Mouse (Mus musculus): ENCODE measurements around the gene Hist1h2ah. TPM values are rescaled to one million over a fixed set of nuclear protein-coding genes. Genes with fewer than 3 reads are reported as not detected.
A peak's percentile ranks its signal among the peaks of the same experiment; 100 is the strongest.

The Hist1h2ah gene
- polyA plus RNA-seq, 2 experiments, result 8.7 to 12.0 TPM

DNA sequence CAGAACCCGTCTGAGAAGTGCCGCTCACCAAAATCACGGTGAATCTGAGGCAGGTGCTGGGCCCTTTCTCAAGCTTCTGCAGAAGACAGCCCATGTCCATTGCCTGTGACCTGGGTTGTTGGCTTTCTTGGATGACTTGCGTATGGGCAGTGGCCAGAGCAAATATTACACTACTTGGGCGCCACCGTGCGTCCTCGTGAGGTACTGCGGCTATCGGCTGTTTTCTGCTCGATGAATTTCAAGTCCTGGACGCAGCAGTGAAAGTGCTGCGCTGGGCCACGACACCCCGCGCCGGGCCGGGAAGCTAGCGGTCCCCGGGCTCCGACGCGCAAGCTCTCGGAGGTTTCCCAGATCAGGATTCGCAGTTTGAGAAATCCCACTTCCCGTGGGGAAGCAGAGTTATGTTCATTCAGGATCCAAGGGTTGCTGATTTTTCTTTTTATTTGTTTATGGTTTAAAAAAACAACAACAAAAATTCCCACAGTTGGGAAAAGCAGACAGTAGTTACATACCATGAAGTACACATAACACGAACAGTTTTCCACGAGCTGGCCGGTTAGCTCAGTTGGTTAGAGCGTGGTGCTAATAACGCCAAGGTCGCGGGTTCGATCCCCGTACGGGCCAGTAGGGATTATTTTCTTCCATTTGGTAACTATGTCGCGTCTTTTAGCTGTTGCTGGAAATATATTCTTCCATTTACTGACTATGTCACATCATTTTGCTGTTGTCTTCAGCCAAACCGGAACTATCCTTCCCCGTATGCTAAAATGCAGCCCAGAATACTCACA lies 6.5 kb downstream of the Hist1h2ah start:
- under 1% methylated on average over 40 of the region's 40 CpGs for WGBS (ENCODE audit: insufficient replicate concordance)
- DNase-seq (ENCODE audit: low read depth in 3 of 3, low spot score in 3 of 3) (peak in 2 of 3 experiments; percentile 83 to 91), ATAC-seq (ENCODE audit: insufficient read depth) (peak; percentile 80)
- peak overlapping the region; percentile 89 for H3K27ac ChIP-seq
- H3K4me2 ChIP-seq (ENCODE audit: low read depth), result peak overlapping the region; percentile 79
- no peaks in the 10 kb centered on the region for H3K36me3 ChIP-seq (replicated peaks; ENCODE audit: control insufficient read depth, insufficient read depth, low read depth)
- H3K27me3 ChIP-seq (ENCODE audit: control insufficient read depth, insufficient read depth, low read length), result no peaks in the 10 kb centered on the region
- H3K9ac ChIP-seq (replicated peaks), result peak overlapping the region; percentile 82
- H3K4me1 ChIP-seq (replicated peaks; ENCODE audit: control insufficient read depth in 2 of 2, insufficient read depth in 2 of 2, low read length in 1 of 2), result peaks cover 8 to 17% of the 10 kb centered on the region in 2 experiments; a peak in 3 of 4 replicates
- H3K4me3 ChIP-seq (ENCODE audit: insufficient read depth in 1 of 2, low read depth in 2 of 2, low read length in 2 of 2), result peak overlapping the region; percentile 64 to 72
- H3K9me3 ChIP-seq (ENCODE audit: control insufficient read depth, low read length), result no peaks in the 10 kb centered on the region
- peak; percentile 97 for TF ChIP-seq CTCF (IDR thresholded peaks at IDR 0.05; ENCODE audit: low read depth)
- TF ChIP-seq EP300 (IDR thresholded peaks at IDR 0.05; ENCODE audit: low read depth), result no peak

DNA sequence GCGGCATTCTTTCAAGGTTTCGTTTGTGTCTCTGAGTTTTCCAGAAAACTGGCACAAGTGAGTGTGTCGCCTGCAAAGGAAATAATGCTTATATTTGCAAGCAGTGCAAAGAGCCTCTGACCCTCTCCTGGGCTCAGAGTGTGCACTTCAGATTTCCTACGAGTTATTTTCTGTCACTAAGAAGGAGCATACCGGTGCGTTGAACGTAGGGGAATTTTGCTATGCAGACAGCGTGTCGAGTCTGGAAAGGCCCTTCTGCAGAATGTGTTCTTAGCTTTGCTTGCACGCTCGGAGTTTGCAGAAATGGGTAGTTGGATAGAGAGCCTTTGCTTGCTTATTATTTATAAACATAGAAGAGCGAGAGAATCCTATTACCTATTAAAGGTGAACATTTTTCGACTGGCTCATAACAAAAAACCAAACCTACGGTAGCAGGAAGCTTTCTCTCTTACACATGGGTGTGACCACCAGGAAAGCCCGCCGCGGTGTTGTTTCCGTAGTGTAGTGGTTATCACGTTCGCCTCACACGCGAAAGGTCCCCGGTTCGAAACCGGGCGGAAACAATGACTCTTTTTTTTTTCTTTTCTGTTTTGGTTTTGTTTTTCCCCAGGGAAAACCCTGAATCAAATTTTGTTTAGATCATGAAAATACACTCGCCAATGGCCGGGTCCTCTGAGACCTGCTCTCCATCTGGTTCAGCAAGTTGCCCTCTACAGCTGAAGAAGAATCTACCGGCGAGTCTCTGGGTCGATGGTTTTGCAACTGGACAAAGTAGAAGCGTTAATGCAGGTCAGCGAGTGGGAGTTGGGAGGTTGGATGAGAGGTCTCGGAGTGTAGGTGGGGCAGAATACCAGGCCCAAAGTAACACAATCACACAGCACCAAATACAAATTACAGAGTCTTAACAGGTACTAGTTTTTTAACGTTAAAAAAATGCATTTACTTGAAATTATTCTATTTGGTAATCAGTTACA lies 9.0 kb downstream of the Hist1h2ah start:
- Histone ChIP-seq H3K4me1 (replicated peaks; ENCODE audit: control insufficient read depth in 2 of 2, insufficient read depth in 2 of 2, low read length in 1 of 2) (peaks cover 6 to 13% of the 10 kb centered on the region in 2 experiments; a peak in 3 of 4 replicates), H3K27ac (peak overlapping the region; percentile 57), H3K9me3 (ENCODE audit: control insufficient read depth, low read length) (no peaks in the 10 kb centered on the region), H3K4me3 (ENCODE audit: insufficient read depth in 1 of 2, low read depth in 2 of 2, low read length in 2 of 2) (peak overlapping the region; percentile 69 to 97), H3K4me2 (ENCODE audit: low read depth) (peak overlapping the region; percentile 84), H3K36me3 (replicated peaks; ENCODE audit: control insufficient read depth, insufficient read depth, low read depth) (no peaks in the 10 kb centered on the region), H3K9ac (replicated peaks) (peak overlapping the region; percentile 84), H3K27me3 (ENCODE audit: control insufficient read depth, insufficient read depth, low read length) (no peaks in the 10 kb centered on the region)
- DNase-seq (ENCODE audit: low read depth in 3 of 3, low spot score in 3 of 3), result peak in 2 of 3 experiments; percentile 67 to 82
- 1% methylated on average over 35 of the region's 35 CpGs for WGBS (ENCODE audit: insufficient replicate concordance)
- ATAC-seq (ENCODE audit: insufficient read depth), result no peak
- TF ChIP-seq CTCF (IDR thresholded peaks at IDR 0.05; ENCODE audit: low read depth), result no peak
- TF ChIP-seq EP300 (IDR thresholded peaks at IDR 0.05; ENCODE audit: low read depth), result no peak

DNA sequence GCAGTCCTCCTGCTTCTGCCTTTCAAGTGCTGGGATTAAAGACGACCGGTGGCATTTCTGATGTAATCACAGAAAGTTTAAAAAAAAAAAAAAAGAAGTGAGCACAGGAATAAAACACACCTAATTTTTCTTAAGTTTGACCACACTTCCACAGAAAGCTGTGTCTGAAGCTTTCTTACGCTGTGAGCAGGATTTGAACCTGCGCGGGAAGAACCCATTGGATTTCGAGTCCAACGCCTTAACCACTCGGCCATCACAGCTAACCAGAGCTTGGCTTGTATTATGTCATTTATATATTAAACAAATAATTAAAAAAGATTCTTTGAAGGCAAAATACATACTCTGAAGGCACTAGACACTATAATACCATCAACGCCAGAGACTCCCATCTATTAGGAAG lies 13.1 kb downstream of the Hist1h2ah start:
- Histone ChIP-seq H3K27ac (peak overlapping the region; percentile 78), H3K4me3 (ENCODE audit: insufficient read depth in 1 of 2, low read depth in 2 of 2, low read length in 2 of 2) (peak overlapping the region; percentile 57 to 93), H3K4me2 (ENCODE audit: low read depth) (peak overlapping the region; percentile 94), H3K9ac (replicated peaks) (peak overlapping the region; percentile 60), H3K9me3 (ENCODE audit: control insufficient read depth, low read length) (no peaks in the 10 kb centered on the region), H3K4me1 (replicated peaks; ENCODE audit: control insufficient read depth in 2 of 2, insufficient read depth in 2 of 2, low read length in 1 of 2) (peaks cover 5 to 14% of the 10 kb centered on the region in 2 experiments; a peak in 2 of 4 replicates), H3K27me3 (ENCODE audit: control insufficient read depth, insufficient read depth, low read length) (no peaks in the 10 kb centered on the region), H3K36me3 (replicated peaks; ENCODE audit: control insufficient read depth, insufficient read depth, low read depth) (no peaks in the 10 kb centered on the region)
- ATAC-seq (ENCODE audit: insufficient read depth) (peak; percentile 64), DNase-seq (ENCODE audit: low read depth in 3 of 3, low spot score in 3 of 3) (peak; percentile 86 to 87 (median 87))
- 0% methylated on average over 9 of the region's 9 CpGs for WGBS (ENCODE audit: insufficient replicate concordance)
- TF ChIP-seq EP300 (IDR thresholded peaks at IDR 0.05; ENCODE audit: low read depth) (no peak), CTCF (IDR thresholded peaks at IDR 0.05; ENCODE audit: low read depth) (no peak)

DNA sequence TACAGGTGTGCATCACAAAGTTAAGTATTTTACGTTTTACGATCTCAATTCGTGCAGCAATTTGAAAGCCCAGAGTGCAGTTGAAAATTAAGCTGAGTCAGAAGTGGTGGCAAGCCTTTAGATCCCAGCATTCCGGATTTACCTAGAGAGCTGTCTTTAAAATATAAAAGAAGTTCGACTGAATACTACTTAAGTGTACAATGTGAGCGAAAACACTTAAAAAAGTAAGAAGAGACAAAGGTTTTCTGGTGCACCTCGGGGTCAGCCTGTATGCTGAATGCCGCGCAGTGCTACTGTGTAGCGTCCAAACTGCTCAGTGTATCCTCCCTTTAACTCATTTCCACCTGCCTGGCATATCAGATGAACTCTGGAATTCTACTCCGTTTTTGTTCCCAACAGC lies 13.8 kb downstream of the Hist1h2ah start:
- DNase-seq (ENCODE audit: low read depth in 3 of 3, low spot score in 3 of 3), result no peak
- Histone ChIP-seq H3K9me3 (ENCODE audit: control insufficient read depth, low read length) (no peaks in the 10 kb centered on the region), H3K9ac (replicated peaks) (peak overlapping the region; percentile 60), H3K27me3 (ENCODE audit: control insufficient read depth, insufficient read depth, low read length) (no peaks in the 10 kb centered on the region), H3K27ac (peak overlapping the region; percentile 78), H3K4me3 (ENCODE audit: insufficient read depth in 1 of 2, low read depth in 2 of 2, low read length in 2 of 2) (peak overlapping the region; percentile 57 to 93), H3K4me2 (ENCODE audit: low read depth) (peak overlapping the region; percentile 94), H3K36me3 (replicated peaks; ENCODE audit: control insufficient read depth, insufficient read depth, low read depth) (no peaks in the 10 kb centered on the region), H3K4me1 (replicated peaks; ENCODE audit: control insufficient read depth in 2 of 2, insufficient read depth in 2 of 2, low read length in 1 of 2) (peaks cover 5 to 12% of the 10 kb centered on the region in 2 experiments; a peak in 2 of 4 replicates)
- no peak for TF ChIP-seq CTCF (IDR thresholded peaks at IDR 0.05; ENCODE audit: low read depth)
- WGBS (ENCODE audit: insufficient replicate concordance), result 0% methylated on average over 11 of the region's 11 CpGs
- peak; percentile 47 for ATAC-seq (ENCODE audit: insufficient read depth)

All from liver, embryonic 14.5 days (tissue).